Mouse (Mus musculus) megakaryocyte-erythroid progenitor cell, adult 5-6 weeks (primary cell): ENCODE measurements around the gene Plekhg6. TPM values are rescaled to one million over a fixed set of nuclear protein-coding genes. Genes with fewer than 3 reads are reported as not detected.

ENCODE experiments used
- ATAC-seq: replicated peaks from 2 replicates; pipeline ENCODE4 v1.8.0; 2016; ENCODE audit warnings: mild to moderate bottlenecking, inconsistent platforms; ENCODE audit not compliant: severe bottlenecking, poor library complexity, low FRiP score, low TSS enrichment
- total RNA-seq, 2 experiments: library from RNA; stranded (forward) in 1 of 2; stranded (reverse) in 1 of 2; fragments of 200-1000, 215-1000 nt in 1 of 2; fragments of >200 nt in 1 of 2; fragmentation: Nextera tagmentation in 1 of 2; gene quantifications; 2 replicates each; pipeline ENCODE4 v1.2.3; 2014 to 2017

The Plekhg6 gene
- not detected in 2 replicates for total RNA-seq (2014; fragmentation: Nextera tagmentation)
- total RNA-seq (2017), result not detected in 2 replicates

DNA sequence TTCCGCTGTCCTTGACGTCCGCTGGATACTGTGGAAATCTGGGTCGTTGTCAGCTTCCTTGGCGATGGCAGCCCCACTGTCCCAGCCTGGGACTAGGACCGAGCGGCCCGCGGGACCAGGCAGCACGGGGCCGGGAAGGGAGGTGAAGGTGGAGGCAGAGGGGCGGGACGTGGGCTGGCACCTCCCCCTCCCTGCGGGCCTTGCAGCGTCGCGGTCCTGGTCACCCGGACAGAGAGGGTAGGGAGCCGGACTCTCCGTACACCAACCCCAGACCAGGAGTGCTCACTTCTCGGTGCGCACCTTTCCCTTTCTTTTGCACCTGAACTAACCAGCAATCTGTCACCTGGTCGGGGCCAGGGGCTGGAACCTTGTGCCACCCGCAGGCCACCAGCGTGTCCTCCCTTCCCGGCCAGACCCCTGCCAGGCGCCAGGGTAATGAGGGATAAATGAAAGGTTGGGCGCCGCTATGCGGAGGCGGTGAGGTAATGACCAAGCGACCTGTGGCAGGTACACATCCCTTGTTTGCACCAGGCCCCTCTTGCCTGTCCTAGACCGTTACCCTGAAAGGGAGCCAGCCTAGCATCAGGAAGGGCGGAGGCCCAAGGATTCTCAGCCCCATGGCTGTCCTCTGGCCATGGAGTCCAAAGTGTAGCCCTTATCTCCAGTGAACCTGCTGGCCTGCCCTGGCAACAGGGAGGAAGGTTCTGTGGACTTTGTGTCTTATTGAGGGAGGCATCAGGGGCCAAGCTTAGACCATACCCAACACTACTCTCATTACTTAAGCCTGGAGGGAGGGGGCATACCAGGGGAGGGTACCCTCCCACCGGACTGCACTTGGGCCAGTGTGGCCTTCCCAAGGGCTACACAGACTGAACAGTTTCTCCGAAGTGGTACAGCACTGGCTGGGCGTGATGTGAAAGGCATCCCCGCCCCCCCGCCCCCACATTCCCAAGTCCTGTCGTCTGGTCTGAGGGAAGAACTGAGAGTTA, at the start of gene Plekhg6:
TSS of gene Plekhg6 (minus strand) at position 422 of the 989 bp plus-strand sequence.
- peak; percentile 40; the same call in 1 of the 2 replicates for ATAC-seq

DNA sequence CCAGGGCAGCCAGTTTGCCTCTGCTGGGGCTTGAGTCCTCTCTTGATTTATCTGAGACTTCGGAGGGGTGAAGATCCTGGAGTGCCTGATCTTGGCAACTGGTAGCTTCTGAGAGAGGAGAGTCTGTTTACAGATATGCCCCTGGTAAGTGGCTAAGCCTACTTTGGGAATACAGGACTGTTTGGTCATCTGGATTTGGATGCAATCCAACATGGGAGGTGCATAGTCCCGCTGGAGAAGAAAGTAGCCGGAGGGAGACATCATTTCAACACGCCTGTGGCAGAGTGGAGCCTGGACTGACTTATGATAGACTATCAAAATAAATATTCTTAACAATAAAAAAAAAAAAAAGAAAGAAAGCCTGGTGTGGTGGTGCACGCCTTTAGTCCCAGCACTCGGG, 49.1 kb upstream of the Plekhg6 start:
- ATAC-seq, result no peak

DNA sequence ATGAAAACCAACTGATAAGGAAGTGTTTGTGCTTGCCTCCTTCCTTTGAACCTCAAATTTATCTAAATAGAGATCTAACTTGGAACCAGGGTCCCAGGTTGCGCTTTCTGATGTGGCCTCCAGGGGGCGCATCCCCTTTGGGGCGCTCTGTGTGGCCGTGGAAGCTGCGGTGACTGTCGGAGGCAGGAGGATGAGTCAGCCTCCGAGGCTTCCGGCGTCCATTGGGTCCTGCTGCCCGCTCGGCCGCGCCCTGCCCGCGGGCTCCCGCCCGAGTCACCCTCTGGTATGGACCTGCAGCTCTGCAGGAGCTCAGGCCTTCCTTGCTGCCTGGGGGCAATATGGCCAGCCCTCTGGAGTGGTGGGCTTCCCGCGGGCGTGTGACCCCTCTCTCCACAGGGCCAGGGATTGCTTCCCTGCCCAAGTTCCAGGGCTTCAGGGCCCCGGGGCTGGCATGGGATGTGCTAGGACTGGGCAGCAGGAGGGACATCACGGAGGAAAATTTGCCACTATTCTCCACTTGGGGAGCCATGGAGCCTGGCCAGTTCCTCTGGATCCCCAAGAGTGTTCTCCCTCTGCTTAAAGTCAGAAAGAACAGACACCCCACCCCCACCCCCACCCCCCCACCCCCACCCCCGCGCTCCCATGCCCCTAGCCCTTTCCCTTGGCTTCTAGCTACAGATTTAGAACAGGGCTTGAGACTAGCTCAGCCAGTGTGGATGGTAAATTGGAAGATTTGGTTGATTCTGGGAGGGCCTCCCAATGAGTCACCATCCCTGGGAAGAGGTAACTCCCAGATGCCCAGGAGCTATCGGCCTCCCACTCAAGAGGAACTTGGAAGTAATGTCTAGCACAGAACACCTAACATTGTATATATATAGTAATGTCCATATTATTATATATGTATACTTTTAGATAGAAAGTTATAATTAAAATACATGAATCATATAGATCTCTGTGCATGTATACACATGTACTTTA, 46.1 kb upstream of the Plekhg6 start:
- ATAC-seq, result peak; percentile 76

DNA sequence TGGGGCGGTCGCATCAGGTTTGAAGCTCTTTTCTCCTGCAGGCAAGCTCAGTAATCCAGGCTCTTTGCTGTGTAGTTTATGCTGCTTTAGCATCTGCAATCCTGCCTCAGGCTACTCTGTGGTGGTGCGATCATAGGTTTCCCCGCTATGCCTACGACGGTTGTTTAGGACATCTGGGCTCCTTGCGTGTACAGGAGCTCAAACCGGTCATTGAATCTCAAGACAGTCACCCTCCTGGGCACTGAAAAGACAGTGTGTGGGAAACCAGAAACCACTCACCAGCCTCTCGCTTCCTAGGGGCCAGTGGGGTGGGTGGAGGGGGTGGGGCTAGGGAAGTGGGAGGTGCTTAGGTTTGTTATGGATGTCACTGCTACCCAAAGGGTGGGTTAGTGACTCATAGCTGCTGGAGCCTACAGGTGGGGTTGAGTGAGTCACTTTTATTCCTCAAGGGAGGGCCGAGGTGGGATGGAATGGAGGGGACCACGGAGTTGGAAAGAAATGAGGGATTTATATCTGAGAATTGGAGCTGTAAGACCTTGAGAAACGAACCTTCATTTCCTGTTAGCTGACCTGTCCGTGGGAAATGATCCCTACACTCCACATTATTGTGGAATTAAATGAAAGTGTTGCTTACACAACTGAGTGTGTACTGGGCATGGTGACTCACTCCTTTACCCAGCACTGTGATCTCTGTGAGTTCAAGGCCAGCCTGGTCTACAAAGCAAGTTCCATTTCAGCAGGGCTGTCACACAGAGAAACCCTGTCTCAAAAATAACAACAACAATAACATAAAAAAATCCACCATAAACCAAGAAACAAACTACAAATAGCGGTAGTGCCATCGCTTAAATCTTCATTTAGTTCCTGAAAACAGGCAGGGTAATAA, 44.9 kb upstream of the Plekhg6 start:
- no peak for ATAC-seq

DNA sequence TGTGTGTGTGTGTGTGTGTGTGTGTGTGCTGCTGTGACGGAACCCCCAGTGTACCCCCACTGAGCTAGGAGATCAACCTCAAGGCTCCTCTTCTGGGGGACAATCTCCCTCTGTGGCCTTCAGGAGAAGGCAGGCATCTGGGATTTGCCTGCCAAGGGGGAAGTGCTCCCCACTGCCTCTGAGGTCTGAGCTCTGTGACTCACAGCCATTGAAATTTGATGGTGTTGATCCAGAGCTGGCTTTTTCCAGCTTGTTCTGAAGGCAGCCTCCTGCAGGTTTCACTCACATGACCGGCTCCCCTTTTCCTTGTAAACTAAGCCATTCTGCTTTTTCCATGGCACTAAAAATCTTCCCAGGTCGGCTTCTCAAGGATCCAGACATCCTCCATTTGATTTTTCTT, 43.6 kb upstream of the Plekhg6 start:
- ATAC-seq, result no peak

DNA sequence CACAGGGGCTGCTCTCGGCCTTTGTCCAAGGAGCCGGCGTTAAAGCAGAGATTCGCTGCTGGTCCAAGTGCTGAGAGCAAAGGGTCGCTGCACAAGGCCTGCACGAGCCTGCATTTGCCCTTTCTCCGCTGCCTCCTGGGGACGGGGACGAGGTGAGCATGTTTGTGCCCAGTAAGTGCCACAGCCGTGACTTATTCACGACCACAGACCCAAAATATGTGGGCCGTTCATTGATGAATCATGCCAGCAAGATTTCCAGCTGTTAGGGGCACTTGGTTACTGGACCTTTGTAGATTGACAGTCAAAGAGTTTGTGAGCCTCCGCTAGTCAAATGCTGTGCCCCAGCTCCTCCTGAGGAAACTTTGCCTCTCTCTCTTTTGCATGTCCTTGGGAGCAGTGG, 42.9 kb upstream of the Plekhg6 start:
- no peak for ATAC-seq

DNA sequence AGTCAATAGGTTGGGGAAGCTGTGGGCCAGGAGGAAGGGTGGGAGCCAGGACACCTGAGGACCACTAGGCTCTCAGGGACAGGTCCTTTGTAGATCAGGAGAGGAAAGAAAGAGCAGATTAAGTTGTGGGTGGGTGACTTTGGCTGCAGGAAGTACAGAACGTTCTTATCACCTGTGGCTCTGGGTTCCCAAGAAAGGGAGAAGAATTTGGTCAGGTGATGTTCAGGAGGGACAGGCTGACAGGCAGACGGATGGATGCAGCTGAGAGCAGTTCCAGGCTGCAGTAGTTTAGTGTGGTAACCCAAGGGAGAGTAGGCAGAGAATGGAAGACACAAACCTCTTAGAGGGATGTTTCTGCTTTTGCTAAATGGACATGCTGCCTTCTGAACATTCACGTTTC, 42.5 kb upstream of the Plekhg6 start:
- no peak for ATAC-seq

DNA sequence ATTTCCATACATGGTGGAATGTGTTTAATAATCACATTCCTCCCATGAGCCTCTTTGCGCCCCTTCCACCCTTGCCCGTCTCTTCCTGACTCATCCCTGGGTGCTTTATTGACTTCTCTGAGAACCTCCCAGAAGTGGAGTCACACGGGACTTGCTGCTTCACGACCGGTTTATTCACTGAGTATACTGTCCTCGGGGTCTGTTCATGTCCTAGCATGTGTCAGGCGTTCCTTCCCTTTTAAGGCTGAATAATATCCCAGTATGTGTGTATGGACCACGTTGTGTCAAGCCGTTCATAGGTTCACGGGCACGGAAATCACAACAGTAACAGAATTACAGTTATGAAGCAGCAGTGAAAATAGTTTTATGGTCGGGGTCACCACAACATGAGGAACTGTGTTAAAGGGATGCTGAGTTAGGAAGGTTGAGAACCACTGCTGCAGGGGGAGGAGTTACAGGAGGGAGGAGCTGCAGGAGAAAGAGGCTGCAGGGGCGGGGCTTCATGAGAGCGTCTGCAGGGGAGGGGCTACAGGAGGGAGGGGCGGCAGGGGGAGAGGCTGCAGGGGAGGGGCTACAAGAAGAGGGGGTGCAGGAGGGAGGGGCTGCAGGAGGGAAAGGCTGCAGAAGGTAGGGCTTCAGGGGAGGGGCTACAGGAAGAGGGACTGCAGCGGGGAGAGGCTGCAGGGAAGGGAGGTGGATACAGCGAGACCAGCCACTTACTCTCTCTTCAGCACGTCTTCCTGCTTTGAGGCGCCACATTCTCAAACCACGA, 41.6 kb upstream of the Plekhg6 start:
- peak; percentile 64 for ATAC-seq

DNA sequence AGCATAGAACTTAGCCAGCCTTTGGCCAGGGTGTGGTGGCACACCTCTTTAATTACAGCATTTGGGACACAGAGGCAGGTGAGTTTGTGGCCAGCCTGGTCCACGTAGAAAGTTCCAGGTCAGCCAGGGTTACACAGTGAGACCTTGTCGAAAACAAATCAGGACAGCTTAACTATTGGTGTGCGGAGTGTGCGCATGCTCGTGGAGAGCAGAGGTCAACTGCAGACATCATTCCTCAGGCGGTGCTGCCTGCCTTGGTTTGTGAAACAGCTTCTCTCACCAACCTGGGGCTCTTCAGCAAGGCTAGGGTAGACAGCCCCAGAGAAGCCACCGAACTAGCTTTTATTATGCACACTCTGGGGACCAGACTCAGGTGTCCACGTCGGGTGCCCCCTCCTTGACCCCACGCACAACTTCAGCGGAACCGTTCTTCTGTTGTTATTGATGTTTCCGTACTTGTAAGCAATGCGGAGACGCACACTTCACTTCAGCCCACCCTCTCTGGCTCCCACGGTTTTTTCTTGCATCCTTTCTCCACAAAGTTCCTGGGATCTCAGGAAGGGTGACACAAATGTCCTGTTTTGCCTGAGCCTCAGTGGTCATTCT, 40.0 kb upstream of the Plekhg6 start:
- ATAC-seq, result no peak

DNA sequence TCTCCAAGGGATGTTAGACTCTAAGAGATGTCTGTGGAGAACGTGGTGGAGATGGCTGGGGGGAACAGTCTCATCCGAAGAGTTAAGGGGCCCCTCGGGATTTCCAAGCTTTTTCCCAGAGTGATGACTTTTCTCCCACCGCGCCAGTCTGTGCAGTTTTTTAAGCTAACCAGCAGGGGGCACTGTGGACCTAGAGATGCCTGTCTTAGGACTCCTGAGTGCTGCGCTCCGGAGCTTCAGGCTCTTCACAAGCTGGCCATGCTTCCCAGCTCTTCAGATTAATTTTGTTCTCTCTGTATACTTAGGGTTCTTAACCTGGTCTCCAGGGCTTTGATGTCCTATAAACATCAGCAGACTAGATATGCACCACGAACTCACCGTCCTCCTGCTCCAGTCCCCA, 38.2 kb upstream of the Plekhg6 start:
- peak; percentile 79 for ATAC-seq

DNA sequence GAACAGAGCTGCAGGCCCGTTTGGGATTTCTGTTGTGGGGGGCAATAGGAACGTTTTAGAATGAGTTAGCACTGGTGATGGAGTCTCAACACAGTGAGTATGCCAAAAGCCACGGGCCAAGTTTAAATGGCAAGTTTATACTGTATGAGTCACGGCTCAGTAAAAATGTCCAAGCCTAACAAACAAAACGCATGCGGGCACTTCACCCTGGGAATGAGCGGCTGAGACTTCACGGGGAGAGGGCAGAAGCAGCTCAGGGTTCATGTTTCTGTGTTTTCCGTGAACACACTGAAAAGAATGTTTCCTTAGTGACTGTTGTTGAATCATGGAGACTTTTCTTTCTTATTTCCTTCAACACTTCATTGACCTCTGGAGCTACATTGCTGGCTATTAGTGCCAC, 32.7 kb upstream of the Plekhg6 start:
- ATAC-seq, result no peak

DNA sequence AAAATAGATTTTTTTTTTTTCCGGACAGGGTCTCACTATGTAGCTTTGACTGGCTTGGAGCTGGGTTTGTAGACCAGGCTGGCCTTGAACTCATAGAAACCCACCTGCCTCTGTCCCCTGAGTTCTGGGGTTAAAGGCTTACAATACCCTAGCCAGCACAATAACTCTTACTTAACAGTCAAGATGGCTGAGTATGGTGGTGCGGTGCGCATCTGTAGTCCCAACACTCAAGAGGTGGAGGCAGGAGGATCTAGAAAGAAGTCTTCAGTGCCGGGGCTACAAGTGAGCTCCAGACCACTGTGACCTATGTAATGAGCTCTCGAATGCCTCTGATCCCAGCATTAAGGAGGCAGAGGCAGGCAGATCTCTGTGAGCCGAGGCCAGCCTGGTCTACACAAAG, 31.1 kb upstream of the Plekhg6 start:
- no peak for ATAC-seq

DNA sequence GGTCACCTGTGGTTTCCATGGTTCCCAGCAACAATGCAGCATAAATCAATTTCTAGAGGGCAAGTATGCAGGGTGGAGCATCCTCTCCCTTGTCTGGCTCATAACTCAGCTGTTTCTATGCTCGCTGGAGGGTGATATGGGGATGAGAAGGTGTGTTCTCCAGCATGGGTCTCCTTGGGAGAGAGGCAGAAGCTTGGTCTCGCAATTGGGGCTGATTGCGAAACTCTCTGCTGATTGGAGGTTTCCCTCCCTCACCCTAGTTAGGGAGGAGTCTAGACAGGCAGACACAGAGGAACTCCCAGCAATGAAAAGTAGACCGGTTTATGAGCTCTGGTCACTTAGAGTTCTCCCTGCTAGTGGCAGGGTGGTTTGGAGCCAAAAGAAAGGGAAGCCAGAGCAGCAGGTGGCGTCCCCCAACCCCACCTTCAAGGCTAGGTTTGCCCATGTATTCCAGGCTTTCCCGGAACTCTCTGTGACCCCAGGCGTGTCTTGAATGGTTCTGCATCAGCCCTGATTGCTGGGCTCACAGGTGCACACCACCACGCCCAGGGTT, 30.5 kb upstream of the Plekhg6 start:
- ATAC-seq, result no peak

DNA sequence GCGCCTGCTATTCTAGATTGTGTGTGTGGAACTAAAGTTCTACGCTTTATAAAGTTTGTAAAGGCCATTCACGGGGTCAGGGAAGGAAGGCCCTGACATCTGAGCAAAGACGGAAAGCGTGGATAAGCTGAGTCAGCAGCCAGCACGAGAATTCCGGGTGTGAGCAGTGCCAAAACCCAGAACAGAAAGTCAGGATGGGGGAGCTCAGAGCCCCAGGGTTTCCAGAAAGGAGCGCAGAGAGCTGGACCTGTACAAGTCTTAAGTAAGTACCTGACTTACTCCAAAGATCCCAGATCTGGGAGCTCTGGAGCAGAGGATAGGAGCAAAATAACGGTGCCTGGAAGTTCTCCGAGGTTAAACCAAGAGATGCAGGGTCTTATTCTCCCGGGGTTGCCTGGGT, 30.0 kb upstream of the Plekhg6 start:
- ATAC-seq, result no peak

DNA sequence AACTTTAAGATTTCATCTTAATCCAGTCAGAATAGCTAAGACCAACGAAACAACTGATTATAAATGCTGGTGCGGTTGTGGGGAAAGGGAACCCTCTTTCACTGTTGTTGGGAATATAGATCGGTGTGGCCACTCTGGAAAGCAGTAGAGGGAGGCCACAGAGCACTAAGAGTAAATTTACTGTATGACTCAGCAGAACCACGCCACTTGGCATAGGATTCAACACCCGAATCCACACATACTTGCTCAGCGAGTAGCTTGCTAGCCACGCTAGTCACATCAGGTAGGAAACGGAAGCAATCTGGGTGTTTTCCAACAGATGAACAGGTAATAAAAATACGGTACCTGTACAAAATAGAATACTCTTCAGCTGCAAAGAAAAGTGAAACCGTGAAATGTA, 27.1 kb upstream of the Plekhg6 start:
- ATAC-seq, result no peak

DNA sequence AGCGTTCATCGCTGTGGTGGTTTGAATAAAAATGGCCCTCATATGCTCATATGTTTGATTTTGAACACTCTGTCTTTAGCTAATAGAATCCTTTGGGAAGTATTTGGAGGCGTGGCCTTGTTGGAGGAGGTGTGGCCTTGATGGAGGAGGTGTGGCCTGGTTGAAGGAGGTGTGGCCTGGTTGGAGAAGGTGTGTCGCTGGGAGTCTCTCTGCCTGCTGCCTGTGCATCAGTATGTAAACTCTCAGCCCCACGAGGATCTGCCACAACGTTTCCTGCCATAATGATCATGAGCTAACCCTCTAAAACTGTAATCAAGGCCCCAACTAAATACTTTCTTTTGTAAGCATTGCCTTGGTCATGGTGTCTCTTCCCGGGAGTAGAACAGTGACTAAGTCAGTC, 26.6 kb upstream of the Plekhg6 start:
- ATAC-seq, result no peak

DNA sequence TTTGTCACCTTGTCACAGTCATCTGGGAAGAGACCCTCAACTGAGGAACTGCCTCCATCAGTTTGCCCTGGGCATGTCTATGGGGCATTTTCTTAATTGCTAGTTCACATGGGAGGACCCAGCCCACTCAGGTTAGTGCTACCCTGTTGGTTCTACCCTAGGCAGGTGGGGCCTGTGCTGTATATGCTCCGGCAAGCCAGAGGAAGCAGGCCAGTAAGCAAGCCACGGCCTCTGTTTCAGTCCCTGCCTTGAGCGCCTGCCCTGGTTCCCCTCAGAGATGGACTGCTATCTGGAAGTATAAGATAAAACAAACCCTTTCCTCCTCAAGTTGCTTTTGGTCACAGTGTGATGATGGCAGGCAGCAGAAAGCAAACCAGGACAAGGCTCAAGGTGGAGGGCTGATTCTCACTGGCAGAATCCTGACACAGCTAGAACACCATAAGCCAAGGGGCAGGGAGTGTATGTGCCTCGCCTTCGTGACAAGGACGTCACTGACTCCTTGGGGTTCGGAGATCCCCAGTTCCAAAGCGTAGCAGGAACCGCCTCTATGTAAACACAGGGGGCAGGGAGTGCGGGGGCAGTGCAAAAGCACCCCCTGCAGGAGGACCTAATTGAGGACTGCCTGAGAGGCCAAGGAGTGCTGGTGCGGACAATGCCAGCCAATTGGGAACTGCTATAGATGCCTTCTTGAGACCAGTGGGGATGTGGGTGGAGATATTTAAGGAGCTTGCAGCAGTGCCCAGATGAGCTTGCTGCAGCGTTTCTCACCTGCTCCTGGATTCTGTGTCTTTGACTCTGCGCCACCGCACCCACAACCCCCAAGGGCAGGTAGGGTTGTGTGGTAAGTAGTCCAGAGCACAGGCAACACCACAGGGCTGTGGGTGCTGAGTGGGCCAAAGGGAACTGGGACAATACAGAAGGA, 25.1 kb upstream of the Plekhg6 start:
- no peak for ATAC-seq
